Mouse (Mus musculus) stomach, embryonic 15.5 days (tissue): ENCODE measurements around the gene Hras. TPM values are rescaled to one million over a fixed set of nuclear protein-coding genes. Genes with fewer than 3 reads are reported as not detected.

Experiments
- ATAC-seq: fragments of 200-750 bp; cut with Nextera tagmentation; 2 replicates; pipeline ENCODE4 v1.8.0; 2017; ENCODE audit warnings: low read depth, moderate number of reproducible peaks, moderate TSS enrichment; ENCODE audit not compliant: insufficient read depth, low FRiP score
- H3K27ac ChIP-seq: fragments of 300-500 bp; sonication (generic); 2 replicates; pipeline ENCODE4 v1.5.1; 2015; ENCODE audit warnings: mild to moderate bottlenecking, inconsistent platforms
- H3K27me3 ChIP-seq: fragments of 300-500 bp; sonication (generic); replicated peaks from 2 replicates; pipeline ENCODE4 v1.6.1; 2015; ENCODE audit warnings: inconsistent platforms
- H3K36me3 ChIP-seq: fragments of 300-500 bp; sonication (generic); 2 replicates; pipeline ENCODE4 v1.6.1; 2015; ENCODE audit warnings: inconsistent platforms
- H3K4me1 ChIP-seq: fragments of 300-500 bp; sonication (generic); 2 replicates; pipeline ENCODE4 v1.6.1; 2015; ENCODE audit warnings: inconsistent platforms
- H3K4me2 ChIP-seq: fragments of 300-500 bp; sonication (generic); 2 replicates; pipeline ENCODE4 v1.6.1; 2015; ENCODE audit warnings: mild to moderate bottlenecking, inconsistent platforms
- H3K4me3 ChIP-seq: fragments of 300-500 bp; sonication (generic); replicated peaks from 2 replicates; pipeline ENCODE4 v1.5.1; 2015; ENCODE audit warnings: inconsistent platforms
- H3K9ac ChIP-seq: fragments of 300-500 bp; sonication (generic); 2 replicates; pipeline ENCODE4 v1.6.1; 2015; ENCODE audit warnings: inconsistent platforms
- H3K9me3 ChIP-seq: fragments of 300-500 bp; sonication (generic); 2 replicates; pipeline ENCODE4 v1.6.1; 2016; ENCODE audit warnings: inconsistent platforms
- WGBS: fragments of 180-500 bp; shearing (Covaris S2); methylation state at CpG from one replicate; pipeline ENCODE4 v1.1.7; 2015; 5-methylcytosine and 5-hydroxymethylcytosine counted together
- polyA plus RNA-seq: library from polyadenylated mRNA; unstranded; fragments of >200 nt; fragmentation: Nextera tagmentation; extraction: Ambion mirVana; gene quantifications from 2 replicates; pipeline ENCODE4 v1.2.1, GENCODE M21; 2015

The Hras gene
- polyA plus RNA-seq, 1 experiment from 2014 or later, result 123 TPM

- Histone ChIP-seq H3K4me3 (no peak overlapping the region), H3K4me1 (peaks cover 36% of the 10 kb centered on the region), H3K27me3 (no peaks in the 10 kb centered on the region), H3K27ac (0 out of 2 replicates have a peak overlapping the region, but pooled peaks have one; percentile 92), H3K4me2 (no peak overlapping the region), H3K36me3 (peaks cover 3% of the 10 kb centered on the region; the same call in 1 of the 2 replicates), H3K9me3 (no peaks in the 10 kb centered on the region), H3K9ac (no peak overlapping the region)
- no peak for ATAC-seq
These were observed 23.9 kb downstream of the Hras start for GRCm38 (mm10) chr7:141169866-141170265.

GRCm38 (mm10) chr7:141169300-141169699 lies 24.5 kb downstream of the Hras start:
- Histone ChIP-seq H3K27ac (peak overlapping the region; percentile 92), H3K9me3 (no peaks in the 10 kb centered on the region), H3K4me1 (peaks cover 39% of the 10 kb centered on the region), H3K36me3 (peaks cover 7% of the 10 kb centered on the region; the same call in 1 of the 2 replicates), H3K27me3 (no peaks in the 10 kb centered on the region), H3K4me2 (peak overlapping the region; percentile 66), H3K9ac (no peak overlapping the region), H3K4me3 (no peak overlapping the region)
- WGBS, result 39% methylated on average over 1 of the region's 1 CpGs
- ATAC-seq, result no peak

GRCm38 (mm10) chr7:141168518-141168953 lies 25.3 kb downstream of the Hras start:
- Histone ChIP-seq H3K4me2 (peak overlapping the region; percentile 66), H3K9ac (peak overlapping the region; percentile 42; the same call in 1 of the 2 replicates), H3K9me3 (no peaks in the 10 kb centered on the region), H3K27ac (peak overlapping the region; percentile 92), H3K4me1 (peaks cover 45% of the 10 kb centered on the region), H3K27me3 (no peaks in the 10 kb centered on the region), H3K36me3 (peaks cover 15% of the 10 kb centered on the region), H3K4me3 (peak overlapping the region; percentile 64)
- ATAC-seq, result peak; percentile 67
- under 1% methylated on average over 22 of the region's 22 CpGs for WGBS

- WGBS, result 11% methylated on average over 7 of the region's 7 CpGs
- H3K4me2 ChIP-seq, result peak overlapping the region; percentile 66
- H3K27ac ChIP-seq, result peak overlapping the region; percentile 92
- peak; percentile 16 for ATAC-seq
- H3K27me3 ChIP-seq, result no peaks in the 10 kb centered on the region
- H3K36me3 ChIP-seq, result peaks cover 20% of the 10 kb centered on the region
- peak overlapping the region; percentile 64 for H3K4me3 ChIP-seq
- H3K9ac ChIP-seq, result peak overlapping the region; percentile 42; the same call in 1 of the 2 replicates
- no peaks in the 10 kb centered on the region for H3K9me3 ChIP-seq
- H3K4me1 ChIP-seq, result peaks cover 41% of the 10 kb centered on the region
These were observed 25.8 kb downstream of the Hras start for GRCm38 (mm10) chr7:141167901-141168517.

DNA sequence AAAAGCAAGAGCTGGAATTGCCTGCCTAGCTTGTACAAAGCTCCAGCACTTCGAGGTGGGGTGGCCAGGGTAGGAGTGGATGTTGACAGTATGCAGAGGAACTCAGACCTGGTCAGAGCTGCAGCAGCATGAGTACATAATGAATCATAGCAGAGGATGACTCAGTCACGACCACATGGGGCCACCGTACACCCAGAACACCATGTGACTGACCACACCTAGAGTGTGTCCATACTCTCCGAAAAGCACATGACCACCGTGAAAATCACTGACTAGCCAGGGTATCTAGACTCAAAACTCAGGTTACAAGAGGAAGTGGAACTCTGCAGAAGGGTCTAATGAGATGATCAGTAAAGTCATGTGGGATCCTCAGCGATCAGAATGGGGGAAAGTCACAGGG lies 29.0 kb downstream of the Hras start:
- H3K27me3 ChIP-seq, result no peaks in the 10 kb centered on the region
- H3K36me3 ChIP-seq, result peaks cover 46% of the 10 kb centered on the region
- peak overlapping the region; percentile 61 for H3K27ac ChIP-seq
- WGBS, result 64% methylated on average over 6 of the region's 6 CpGs
- no peaks in the 10 kb centered on the region for H3K9me3 ChIP-seq
- ATAC-seq, result peak; percentile 74
- no peak overlapping the region for H3K4me3 ChIP-seq
- peaks cover 40% of the 10 kb centered on the region for H3K4me1 ChIP-seq
- H3K4me2 ChIP-seq, result 0 out of 2 replicates have a peak overlapping the region, but pooled peaks have one; percentile 13
- H3K9ac ChIP-seq, result no peak overlapping the region

DNA sequence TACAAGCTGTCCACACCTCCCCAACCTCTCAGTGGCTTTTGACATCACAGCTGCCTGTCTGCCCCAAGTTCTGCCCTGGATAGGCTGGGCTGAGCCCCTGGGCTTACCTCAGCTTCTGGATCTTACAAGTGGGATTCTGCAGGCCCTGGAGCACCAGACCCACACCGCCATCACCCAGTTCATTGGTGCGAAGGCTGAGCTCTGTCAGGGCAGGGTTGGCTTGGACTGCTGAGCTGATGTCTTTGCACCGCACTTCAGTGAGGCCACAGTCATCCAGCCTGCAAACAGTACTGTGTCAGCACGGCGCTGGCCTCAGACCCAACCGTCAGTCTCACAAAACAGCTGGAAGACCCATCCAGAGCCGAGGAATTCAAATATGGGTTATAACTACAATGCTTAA lies 29.4 kb downstream of the Hras start:
- H3K27me3 ChIP-seq, result no peaks in the 10 kb centered on the region
- H3K36me3 ChIP-seq, result peaks cover 49% of the 10 kb centered on the region
- H3K27ac ChIP-seq, result peak overlapping the region; percentile 61
- no peak for ATAC-seq
- no peak overlapping the region for H3K4me3 ChIP-seq
- H3K4me1 ChIP-seq, result peaks cover 35% of the 10 kb centered on the region
- no peaks in the 10 kb centered on the region for H3K9me3 ChIP-seq
- 0 out of 2 replicates have a peak overlapping the region, but pooled peaks have one; percentile 13 for H3K4me2 ChIP-seq
- 90% methylated on average over 7 of the region's 7 CpGs for WGBS
- H3K9ac ChIP-seq, result no peak overlapping the region

GRCm38 (mm10) chr7:141155362-141155761 lies 38.4 kb downstream of the Hras start:
- Histone ChIP-seq H3K4me3 (no peak overlapping the region), H3K27ac (no peak overlapping the region), H3K9ac (no peak overlapping the region), H3K4me1 (no peaks in the 10 kb centered on the region), H3K36me3 (peaks cover 37% of the 10 kb centered on the region), H3K4me2 (no peak overlapping the region), H3K27me3 (no peaks in the 10 kb centered on the region), H3K9me3 (no peaks in the 10 kb centered on the region)
- WGBS, result 76% methylated on average over 9 of the region's 9 CpGs
- ATAC-seq, result no peak

GRCm38 (mm10) chr7:141148639-141149038 lies 45.2 kb downstream of the Hras start:
- Histone ChIP-seq H3K9me3 (no peaks in the 10 kb centered on the region), H3K4me1 (no peaks in the 10 kb centered on the region), H3K36me3 (peaks cover 18% of the 10 kb centered on the region), H3K4me2 (no peak overlapping the region), H3K9ac (no peak overlapping the region), H3K27me3 (no peaks in the 10 kb centered on the region), H3K4me3 (no peak overlapping the region), H3K27ac (no peak overlapping the region)
- ATAC-seq, result no peak
- WGBS, result 56% methylated on average over 4 of the region's 4 CpGs

GRCm38 (mm10) chr7:141147044-141147443 lies 46.8 kb downstream of the Hras start:
- ATAC-seq, result no peak
- Histone ChIP-seq H3K27ac (no peak overlapping the region), H3K9ac (no peak overlapping the region), H3K9me3 (no peaks in the 10 kb centered on the region), H3K36me3 (peaks cover 10% of the 10 kb centered on the region), H3K4me2 (no peak overlapping the region), H3K4me1 (no peaks in the 10 kb centered on the region), H3K4me3 (no peak overlapping the region), H3K27me3 (no peaks in the 10 kb centered on the region)
- WGBS, result 85% methylated on average over 6 of the region's 6 CpGs

GRCm38 (mm10) chr7:141146043-141146595 lies 47.7 kb downstream of the Hras start:
- WGBS, result 92% methylated on average over 12 of the region's 12 CpGs
- Histone ChIP-seq H3K9ac (no peak overlapping the region), H3K27ac (no peak overlapping the region), H3K4me3 (no peak overlapping the region), H3K36me3 (peaks cover 3% of the 10 kb centered on the region), H3K4me1 (no peaks in the 10 kb centered on the region), H3K4me2 (no peak overlapping the region), H3K9me3 (no peaks in the 10 kb centered on the region), H3K27me3 (no peaks in the 10 kb centered on the region)
- ATAC-seq, result peak; percentile 41; the same call in 1 of the 2 replicates

GRCm38 (mm10) chr7:141145403-141145802 lies 48.4 kb downstream of the Hras start:
- Histone ChIP-seq H3K9me3 (no peaks in the 10 kb centered on the region), H3K9ac (no peak overlapping the region), H3K4me2 (no peak overlapping the region), H3K4me3 (no peak overlapping the region), H3K27me3 (no peaks in the 10 kb centered on the region), H3K27ac (no peak overlapping the region), H3K36me3 (peaks cover 3% of the 10 kb centered on the region; the same call in 1 of the 2 replicates), H3K4me1 (no peaks in the 10 kb centered on the region)
- 69% methylated on average over 1 of the region's 1 CpGs for WGBS
- ATAC-seq, result no peak

GRCm38 (mm10) chr7:141144650-141145049 lies 49.2 kb downstream of the Hras start:
- Histone ChIP-seq H3K4me2 (no peak overlapping the region), H3K9ac (no peak overlapping the region), H3K27ac (no peak overlapping the region), H3K9me3 (no peaks in the 10 kb centered on the region), H3K27me3 (no peaks in the 10 kb centered on the region), H3K36me3 (peaks cover 3% of the 10 kb centered on the region; the same call in 1 of the 2 replicates), H3K4me1 (no peaks in the 10 kb centered on the region), H3K4me3 (no peak overlapping the region)
- ATAC-seq, result no peak
- 89% methylated on average over 3 of the region's 3 CpGs for WGBS
